Comparison of ENCODE assay signal across 14 mouse cellular contexts in the genomic region with DNA sequence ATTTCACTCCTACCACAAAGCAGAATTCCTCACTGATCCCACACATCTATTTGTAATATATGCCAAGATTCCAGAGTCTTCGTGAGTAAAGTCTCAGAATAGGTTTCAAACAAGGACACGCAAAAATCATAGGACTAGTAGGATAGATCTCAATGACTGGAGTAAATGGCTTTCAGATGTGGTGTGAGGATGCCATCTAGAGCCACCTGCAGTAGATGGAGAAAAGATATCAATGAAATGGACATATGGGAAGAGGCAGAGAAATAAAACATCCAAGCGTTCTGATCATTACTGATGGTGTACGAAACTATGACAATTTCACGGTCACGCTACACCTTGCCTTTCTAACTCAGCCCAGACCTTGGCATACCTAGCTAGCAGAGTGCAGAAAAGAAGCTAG.
"Had no signal": no experiment of that assay in that cellular context is flagged by ENCODE, and none has a peak within 500 bp of the region (broad histone marks: within the 10 kb centered on the region; RNA-seq: fewer than 3 reads in every experiment).

No protein-coding gene starts in this region.

- H3K36me3 ChIP-seq: midbrain, embryonic 10.5 days; midbrain, embryonic 12.5 days; neural tube, embryonic 12.5 days had no signal

- H3K4me3 ChIP-seq: midbrain, embryonic 10.5 days; midbrain, embryonic 12.5 days; neural tube, embryonic 12.5 days had no signal

- H3K4me2 ChIP-seq: lung, embryonic 14.5 days; midbrain, embryonic 12.5 days; neural tube, embryonic 12.5 days had no signal

- H3K27ac ChIP-seq: midbrain, embryonic 10.5 days; midbrain, embryonic 12.5 days; neural tube, embryonic 12.5 days had no signal

- H3K4me1 ChIP-seq: midbrain, embryonic 10.5 days; midbrain, embryonic 12.5 days; neural tube, embryonic 12.5 days had no signal

- H3K9ac ChIP-seq: lung, embryonic 14.5 days; midbrain, embryonic 12.5 days; neural tube, embryonic 12.5 days had no signal

- H3K27me3 ChIP-seq: midbrain, embryonic 12.5 days; neural tube, embryonic 12.5 days had no signal

- DNase-seq: lung, adult 18-20 months; lung, embryonic 14.5 days; lung, postnatal 10 days; lung, postnatal 4 days; midbrain, embryonic 14.5 days; right cerebral cortex, postnatal 25 days; right cerebral cortex, postnatal 4 days; spleen, adult 18-20 months; thymus, adult 18-20 months; thymus, postnatal 14 days; thymus, postnatal 36 days had no signal

- H3K9me3 ChIP-seq: midbrain, embryonic 10.5 days; midbrain, embryonic 12.5 days; neural tube, embryonic 12.5 days had no signal
